Mouse (Mus musculus) megakaryocyte, embryonic 14.5 days (primary cell): Measurements from ENCODE around the gene Ntm.

Experiments
- FLI1 ChIP-seq: IDR thresholded peaks from 2 replicates; pipeline ENCODE4 v1.6.1; 2012; ENCODE audit warnings: low read length, inconsistent platforms, mixed read lengths
- GATA1 ChIP-seq: IDR thresholded peaks from 3 replicates; pipeline ENCODE4 v1.6.1; 2012; ENCODE audit warnings: mixed read lengths, low read length, inconsistent platforms, borderline replicate concordance

GRCm38 (mm10) chr9:29833781-29834180 lies 129.2 kb downstream of the Ntm start:
- no peak for TF ChIP-seq GATA1
- TF ChIP-seq FLI1, result no peak
